Mouse (Mus musculus) right cerebral cortex, postnatal 25 days (tissue): ENCODE measurements around the gene Rasal1.

ENCODE experiments used
- DNase-seq: peaks from one replicate; pipeline ENCODE4 v3.0.0; 2022

The Rasal1 gene

DNA sequence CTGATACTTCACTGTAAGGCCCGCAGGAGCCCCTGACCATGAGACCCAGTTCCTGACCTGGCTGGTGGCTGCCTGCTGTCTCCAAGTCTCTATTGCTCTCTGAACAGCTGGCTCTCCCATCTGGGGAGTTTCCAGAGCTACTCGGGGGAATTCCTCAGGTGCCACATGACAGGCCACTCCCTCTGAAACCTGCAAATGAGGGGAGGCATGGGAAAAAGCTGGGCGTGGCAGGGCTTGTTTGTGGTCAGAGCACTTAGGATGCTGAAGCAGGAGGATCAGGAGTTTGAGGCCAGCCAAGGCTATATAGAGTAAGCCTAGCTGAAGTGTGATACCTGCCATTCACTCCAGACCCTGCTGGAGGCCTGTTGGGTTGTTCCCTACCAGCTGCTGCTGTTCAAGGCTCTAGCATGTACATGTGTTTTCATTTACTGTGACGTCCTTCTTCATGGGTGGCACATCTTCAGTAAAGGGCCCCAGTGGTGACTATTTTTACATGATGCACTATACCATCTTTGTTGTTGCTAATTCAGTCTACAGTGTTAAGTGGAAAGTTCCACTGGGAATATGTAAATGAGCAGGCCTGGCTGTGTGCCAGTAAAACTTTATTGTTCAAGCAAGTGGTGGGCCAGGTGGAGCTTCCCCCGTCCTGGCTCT lies 26.3 kb upstream of the Rasal1 start:
- DNase-seq: no peak

DNA sequence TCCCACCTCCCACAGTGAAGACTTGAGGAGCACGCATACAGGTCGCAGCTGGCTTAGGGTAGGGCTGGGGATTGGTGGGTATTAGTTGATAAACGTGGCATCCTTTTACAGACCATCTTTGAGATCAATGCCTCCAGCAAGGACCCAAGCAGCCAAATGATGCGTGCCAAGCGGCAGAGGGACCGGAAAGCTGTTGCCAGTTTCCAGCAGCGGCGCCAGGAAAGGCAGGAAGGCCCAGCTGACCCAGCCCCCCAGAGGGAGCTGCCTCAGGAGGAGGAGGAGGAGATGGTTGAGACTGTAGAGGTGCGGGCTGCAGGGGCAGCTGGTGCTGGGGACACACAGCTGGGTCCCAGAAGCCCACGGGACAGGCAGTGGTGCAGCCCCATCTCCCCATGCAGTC lies 24.2 kb upstream of the Rasal1 start:
- DNase-seq: no peak

DNA sequence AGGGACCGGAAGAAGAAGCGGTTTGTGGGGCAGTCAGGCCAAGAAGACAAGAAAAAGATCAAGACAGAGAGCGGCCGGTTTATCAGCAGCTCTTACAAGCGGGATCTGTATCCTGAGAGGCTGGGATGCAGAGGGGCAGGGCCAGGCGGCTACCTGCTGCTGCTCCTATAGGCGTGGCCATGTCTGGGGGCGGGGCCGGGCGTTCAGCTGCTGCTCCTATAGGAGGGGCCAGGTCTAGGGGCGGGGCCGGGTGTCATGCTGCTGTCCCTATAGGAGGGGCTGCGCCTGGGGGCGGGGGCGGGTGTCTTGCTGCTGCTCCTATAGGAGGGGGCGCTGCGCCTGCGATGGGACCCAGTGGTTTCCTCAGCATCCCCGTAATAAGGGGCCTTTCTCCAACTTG lies 22.2 kb upstream of the Rasal1 start:
- DNase-seq: no peak

DNA sequence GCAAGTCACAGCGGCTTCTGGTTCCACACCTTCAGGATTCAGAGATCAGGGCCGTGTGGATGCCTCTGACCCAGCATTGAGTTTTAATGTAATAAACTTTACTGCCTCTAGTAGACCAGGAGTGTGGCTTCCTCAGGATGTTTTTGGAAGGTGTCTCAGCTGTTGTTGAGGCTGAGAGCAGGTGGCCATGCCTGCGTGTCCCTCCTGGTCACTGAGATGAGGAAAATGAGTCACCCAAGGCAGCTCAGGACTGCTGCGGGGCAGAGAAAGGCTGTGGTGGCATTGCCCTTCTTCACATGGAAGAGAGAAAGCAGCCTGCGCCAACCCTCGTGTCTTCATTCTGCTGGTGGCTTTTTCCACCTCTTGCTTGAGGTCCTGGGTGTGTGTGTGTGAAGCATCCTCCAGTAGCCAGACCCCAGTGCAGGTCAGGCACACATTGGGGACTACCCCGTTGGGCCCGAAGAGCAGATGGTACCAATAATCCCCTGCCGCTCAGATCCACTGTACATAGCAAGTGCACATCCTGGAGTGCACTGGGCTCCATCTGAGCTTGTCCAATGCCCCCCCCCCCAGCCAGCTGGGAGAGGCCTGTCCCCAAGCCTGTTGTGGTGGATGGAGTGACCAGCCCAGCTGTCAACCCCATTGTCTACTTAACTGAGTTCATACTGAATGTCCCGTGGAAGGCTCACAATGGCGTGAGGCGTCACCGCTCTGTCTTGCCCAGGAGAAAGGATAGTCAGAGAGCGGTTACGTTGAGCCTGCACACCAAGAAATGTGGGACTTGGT lies 20.9 kb upstream of the Rasal1 start:
- no peak for DNase-seq

DNA sequence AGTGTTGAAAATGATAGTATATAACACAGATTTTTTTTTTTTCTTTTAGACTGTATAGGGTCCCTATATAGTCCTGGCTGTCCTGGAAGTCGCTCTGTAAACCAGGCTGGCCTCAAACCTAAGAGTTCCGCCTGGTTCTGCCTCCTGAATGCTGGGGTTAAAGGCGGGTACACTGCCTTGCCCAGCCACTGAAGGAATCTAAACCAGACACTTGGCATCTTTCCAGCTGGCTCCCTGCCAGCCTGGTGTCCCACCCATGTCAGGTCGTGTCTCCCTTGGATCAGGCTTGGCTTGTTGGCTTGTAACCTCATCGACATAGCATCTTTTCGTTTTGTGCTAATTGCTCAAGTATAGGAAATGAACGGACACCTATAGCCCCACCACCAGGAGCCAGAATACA lies 20.0 kb upstream of the Rasal1 start:
- DNase-seq: no peak

DNA sequence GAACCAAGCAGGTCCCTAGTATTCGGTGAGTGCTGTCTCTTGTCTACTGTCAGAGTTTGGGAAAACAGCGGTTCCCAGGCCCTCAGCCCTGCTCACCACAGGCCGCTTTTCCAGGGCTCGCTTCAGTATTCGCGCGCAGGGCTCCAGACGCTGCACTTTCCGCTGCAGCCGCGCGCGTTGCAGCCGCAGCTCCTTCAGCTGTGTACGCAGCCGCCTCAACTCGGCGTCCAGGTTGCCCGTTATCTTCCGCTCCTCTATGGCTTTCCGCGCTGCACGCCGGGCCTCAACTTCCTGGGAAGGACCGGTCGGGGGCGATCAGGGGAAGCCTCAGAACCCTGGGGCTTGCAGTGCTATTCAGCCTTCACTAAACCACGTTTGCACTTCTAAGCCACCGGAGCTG lies 17.5 kb upstream of the Rasal1 start:
- no peak for DNase-seq

DNA sequence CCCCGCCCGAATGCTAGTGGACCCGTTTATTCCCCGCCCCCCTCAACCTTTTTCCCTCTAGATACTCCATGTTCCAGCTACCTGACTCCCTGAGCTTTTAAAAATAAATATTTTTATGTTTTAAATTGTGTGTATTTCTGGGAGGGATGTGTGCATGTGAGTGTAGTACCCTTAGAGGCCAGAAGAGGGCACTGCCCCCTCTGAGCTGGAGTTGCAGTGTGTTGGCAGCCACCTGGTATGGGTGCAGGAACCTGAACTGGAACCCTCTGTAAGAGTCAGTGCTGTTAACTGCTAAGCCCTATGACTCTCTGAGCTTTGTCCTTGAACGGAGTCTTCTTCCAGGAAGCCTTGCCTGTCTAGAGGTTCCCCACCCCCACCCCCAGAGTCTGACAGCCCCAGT lies 16.7 kb upstream of the Rasal1 start:
- no peak for DNase-seq

- DNase-seq: no peak
Measured at GRCm38 (mm10) chr5:120634131-120634530, 14.5 kb upstream of the Rasal1 start, which contains the start of gene Cfap73. Cfap73 (minus strand) TSS chr5:120634235.

- no peak for DNase-seq
Measured at GRCm38 (mm10) chr5:120634860-120635259, 13.8 kb upstream of the Rasal1 start.

- no peak for DNase-seq
Measured at GRCm38 (mm10) chr5:120635633-120636032, 13.0 kb upstream of the Rasal1 start.

DNA sequence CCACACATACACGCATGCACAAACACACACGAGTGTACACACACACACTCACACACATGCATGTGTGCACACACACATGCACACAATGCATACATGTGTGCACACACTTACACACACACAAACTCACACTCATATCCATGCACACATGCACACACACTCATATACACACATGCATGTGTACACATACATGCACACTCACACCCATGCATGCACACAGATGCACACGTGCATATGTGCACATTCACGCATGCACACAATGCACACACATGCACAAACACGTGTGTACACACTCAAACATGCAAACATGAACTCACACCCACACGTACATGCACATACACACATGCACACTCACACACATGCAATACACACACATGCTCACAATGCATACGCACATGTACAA lies 8.5 kb upstream of the Rasal1 start:
- no peak for DNase-seq

- no peak for DNase-seq
Measured at GRCm38 (mm10) chr5:120643365-120644085, 5.1 kb upstream of the Rasal1 start.

GRCm38 (mm10) chr5:120644227-120644626 lies 4.4 kb upstream of the Rasal1 start:
- no peak for DNase-seq

DNA sequence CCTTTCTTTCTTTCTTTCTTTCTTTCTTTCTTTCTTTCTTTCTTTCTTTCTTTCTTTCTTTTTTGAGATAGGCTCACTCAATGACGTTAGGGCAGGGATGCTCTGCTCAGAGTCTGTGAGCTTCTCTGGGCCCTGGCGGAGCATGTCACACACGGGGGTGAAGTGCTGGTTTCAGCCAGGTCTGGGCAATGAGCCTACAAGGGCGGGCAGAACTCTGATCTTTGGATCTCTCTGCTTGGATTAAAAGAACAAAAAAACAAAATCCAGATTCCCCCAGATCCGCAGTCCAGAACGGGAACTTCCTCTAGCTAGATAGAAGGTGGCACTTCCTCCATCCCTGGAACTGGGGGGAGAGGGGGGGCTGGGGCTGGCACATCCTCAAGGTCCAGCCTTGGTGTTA lies 2.8 kb upstream of the Rasal1 start:
- DNase-seq: no peak

- DNase-seq: no peak
Measured at GRCm38 (mm10) chr5:120647361-120647760, 1.3 kb upstream of the Rasal1 start.

DNA sequence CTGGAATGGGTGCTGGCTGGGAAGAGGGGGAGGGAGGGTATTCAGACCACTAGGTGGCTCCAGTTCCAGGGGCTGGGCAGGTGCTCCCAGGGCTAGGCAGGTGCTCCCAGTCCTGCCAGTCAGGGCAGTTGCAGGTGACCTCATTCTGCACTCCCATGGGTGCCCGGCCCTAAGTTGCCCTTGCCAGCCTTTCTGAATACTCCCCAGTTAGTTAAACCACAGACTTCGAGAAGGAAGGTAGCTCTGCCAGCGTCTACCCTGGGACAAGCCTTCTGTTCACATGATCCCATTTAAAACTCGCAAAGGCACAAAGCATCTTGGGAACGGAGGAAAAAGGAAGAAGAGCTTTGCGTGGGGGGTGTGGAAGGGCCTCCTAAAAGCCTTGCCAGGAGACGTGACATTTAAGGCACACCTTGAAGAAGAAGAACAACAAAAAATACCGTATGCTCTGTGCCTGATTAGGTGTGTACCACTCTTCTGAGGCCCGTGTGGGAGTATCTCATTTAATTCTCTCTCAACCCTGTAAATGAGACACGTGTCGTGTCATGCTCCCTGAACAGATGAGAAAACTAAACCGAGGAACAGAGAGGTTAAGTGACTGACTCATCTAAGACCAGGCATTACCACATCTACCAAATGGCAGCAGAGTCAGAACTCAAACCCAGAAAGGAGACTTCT lies 659 bp upstream of the Rasal1 start:
- DNase-seq: peak; percentile 60

- no peak for DNase-seq
Measured at GRCm38 (mm10) chr5:120649374-120649933, 842 bp downstream of the Rasal1 start.

DNA sequence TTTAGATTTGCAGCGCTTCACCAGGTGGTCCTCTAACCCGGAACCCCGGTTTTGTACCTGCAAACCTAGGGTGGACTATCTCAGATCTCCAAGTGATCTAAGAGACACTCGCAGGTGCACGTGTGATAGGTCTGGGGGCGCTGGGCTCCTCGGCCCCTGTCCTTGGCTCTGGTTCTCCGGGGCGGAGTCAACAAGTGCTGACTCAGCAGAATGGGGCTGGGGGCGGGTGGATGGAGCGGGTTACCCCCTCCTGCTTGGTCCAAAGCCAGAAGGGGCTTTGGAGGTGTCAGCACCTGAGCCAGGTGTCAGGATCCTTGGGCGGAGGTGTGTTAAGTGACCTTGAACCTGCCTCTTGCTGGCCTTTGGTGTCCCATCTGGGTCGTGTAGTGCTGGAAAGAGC lies 1.3 kb downstream of the Rasal1 start:
- no peak for DNase-seq

GRCm38 (mm10) chr5:120651230-120651629 lies 2.6 kb downstream of the Rasal1 start:
- DNase-seq: no peak

GRCm38 (mm10) chr5:120652915-120653701 lies 4.5 kb downstream of the Rasal1 start:
- no peak for DNase-seq

GRCm38 (mm10) chr5:120653873-120654272 lies 5.3 kb downstream of the Rasal1 start:
- no peak for DNase-seq

GRCm38 (mm10) chr5:120656281-120656751 lies 7.7 kb downstream of the Rasal1 start:
- peak; percentile 69 for DNase-seq
